ENCODE assay signal across 21 mouse cellular contexts in genomic region chr2:69158907-69159306, GRCm38 (mm10). TPM values are rescaled to one million over a fixed set of nuclear protein-coding genes. Genes with fewer than 3 reads are reported as not detected.
"Had no signal": no experiment of that assay in that cellular context is flagged by ENCODE, and none has a peak within 500 bp of the region (broad histone marks: within the 10 kb centered on the region; RNA-seq: fewer than 3 reads in every experiment).

No protein-coding gene starts in this region.

- H3K9me3 ChIP-seq: neural tube, embryonic 13.5 days; neural tube, embryonic 15.5 days; stomach, embryonic 15.5 days had no signal

- H3K4me3 ChIP-seq: neural tube, embryonic 13.5 days; neural tube, embryonic 15.5 days; stomach, embryonic 15.5 days had no signal

- H3K4me2 ChIP-seq: neural tube, embryonic 13.5 days; neural tube, embryonic 15.5 days; stomach, embryonic 15.5 days had no signal

- DNase-seq: retina, postnatal 1 day; right cerebral cortex, adult 18-20 months; right cerebral cortex, postnatal 14 days; right cerebral cortex, postnatal 25 days; right cerebral cortex, postnatal 4 days; spleen, adult 18-20 months; thymus, adult 18-20 months; thymus, adult 2 months; thymus, postnatal 14 days; thymus, postnatal 25 days; thymus, postnatal 36 days; thymus, postnatal 4 days had no signal

- H3K27me3 ChIP-seq: neural tube, embryonic 13.5 days; neural tube, embryonic 15.5 days; stomach, embryonic 15.5 days had no signal

- H3K4me1 ChIP-seq: neural tube, embryonic 15.5 days; stomach, embryonic 15.5 days had no signal

- H3K27ac ChIP-seq: neural tube, embryonic 13.5 days; neural tube, embryonic 15.5 days; stomach, embryonic 15.5 days; stomach, postnatal 0 days had no signal

- H3K36me3 ChIP-seq: neural tube, embryonic 13.5 days; neural tube, embryonic 15.5 days; stomach, embryonic 15.5 days had no signal

- H3K9ac ChIP-seq: neural tube, embryonic 13.5 days; neural tube, embryonic 15.5 days; stomach, embryonic 15.5 days had no signal

RNA-seq across cellular contexts. Expression of gene G6pc2, which starts 52.0 kb away (rescaled TPM):
- polyA plus RNA-seq: small intestine, adult 2 months; spleen, adult 2 months; stomach, embryonic 14.5 days; stomach, postnatal 0 days; thymus, adult 2 months; thymus, postnatal 0 days; urinary bladder, adult 2 months had no signal
